Mouse (Mus musculus) C2C12 (cell line): ENCODE measurements around the gene Ppp2r5e.

ENCODE experiments used
- CEBPB ChIP-seq: IDR thresholded peaks from one replicate; pipeline ENCODE4 v1.6.1; 2011; ENCODE audit warnings: low read depth, mild to moderate bottlenecking, control low read depth, moderate library complexity
- CTCF ChIP-seq: IDR thresholded peaks from one replicate; pipeline ENCODE4 v1.5.1; 2011; ENCODE audit not compliant: control insufficient read depth, insufficient read depth, insufficient read length
- FOSL1 ChIP-seq: IDR thresholded peaks from one replicate; pipeline ENCODE4 v1.8.0; 2011; ENCODE audit warnings: mild to moderate bottlenecking, low read length; ENCODE audit not compliant: poor library complexity, insufficient read depth, severe bottlenecking
- MAX ChIP-seq: IDR thresholded peaks from one replicate; pipeline ENCODE4 v1.6.1; 2011; ENCODE audit warnings: mild to moderate bottlenecking, control low read depth
- MYOD1 ChIP-seq: IDR thresholded peaks from one replicate; pipeline ENCODE4 v1.6.1; 2011; ENCODE audit warnings: low read depth; ENCODE audit not compliant: control insufficient read depth, insufficient read length
- MYOG ChIP-seq: IDR thresholded peaks from one replicate; pipeline ENCODE4 v1.6.1; 2011; ENCODE audit not compliant: control insufficient read depth, insufficient read length; ENCODE audit errors: extremely low read depth
- USF1 ChIP-seq: IDR thresholded peaks from one replicate; pipeline ENCODE4 v1.6.1; 2011; ENCODE audit warnings: low read depth, mild to moderate bottlenecking, control low read depth, moderate library complexity

DNA sequence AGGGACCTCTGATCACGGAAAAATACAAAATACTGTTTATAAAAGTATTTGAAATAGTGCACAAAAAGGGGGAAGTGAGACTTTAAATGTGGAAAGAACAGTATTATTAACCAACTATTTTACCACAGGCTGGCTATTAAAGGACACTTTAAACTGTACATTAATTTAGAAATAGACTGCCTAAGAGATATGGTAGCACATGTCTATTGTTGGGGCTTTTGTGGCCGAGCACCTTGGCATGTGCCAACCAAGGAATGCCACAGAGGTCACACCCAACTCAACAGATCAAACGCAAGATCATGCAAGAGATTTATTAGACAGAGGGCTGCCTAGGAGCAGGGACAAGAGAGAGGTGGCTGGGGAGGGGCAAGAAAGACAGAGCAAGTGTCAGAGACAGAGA lies 41.1 kb upstream of the Ppp2r5e start:
- TF ChIP-seq CTCF (no peak), USF1 (no peak), MYOG (no peak), MAX (no peak), FOSL1 (no peak), MYOD1 (no peak), CEBPB (no peak)
